Mouse (Mus musculus) cortical plate, adult 2 months (tissue): ENCODE results near the gene Dennd4a.

ENCODE experiments used
- CTCF ChIP-seq: fragments of 200-500 bp; IDR thresholded peaks from 2 replicates; pipeline ENCODE4 v1.5.1; 2011; ENCODE audit warnings: mild to moderate bottlenecking, control low read depth, low read length; ENCODE audit not compliant: insufficient read depth; ENCODE audit errors: extremely low read depth
- POLR2A ChIP-seq: fragments of 200-500 bp; IDR thresholded peaks from 2 replicates; pipeline ENCODE4 v1.6.1; 2011; ENCODE audit warnings: mild to moderate bottlenecking, low read length, control low read depth; ENCODE audit not compliant: insufficient read depth; ENCODE audit errors: extremely low read depth

- TF ChIP-seq CTCF (0 out of 2 replicates have a peak, but pooled peaks have one; percentile 5), POLR2A (no peak)
These were observed 115.3 kb downstream of the Dennd4a start for GRCm38 (mm10) chr9:64926201-64926991.
